Mouse (Mus musculus) C2C12 (cell line): Measurements from ENCODE around the gene Syap1.

Experiments used
- CEBPB ChIP-seq: IDR thresholded peaks from one replicate; pipeline ENCODE4 v1.6.1; 2011; ENCODE audit warnings: low read depth, mild to moderate bottlenecking, control low read depth, moderate library complexity
- CTCF ChIP-seq: IDR thresholded peaks from one replicate; pipeline ENCODE4 v1.5.1; 2011; ENCODE audit not compliant: control insufficient read depth, insufficient read depth, insufficient read length
- FOSL1 ChIP-seq: IDR thresholded peaks from one replicate; pipeline ENCODE4 v1.8.0; 2011; ENCODE audit warnings: mild to moderate bottlenecking, low read length; ENCODE audit not compliant: poor library complexity, insufficient read depth, severe bottlenecking
- MAX ChIP-seq: IDR thresholded peaks from one replicate; pipeline ENCODE4 v1.6.1; 2011; ENCODE audit warnings: mild to moderate bottlenecking, control low read depth
- MYOD1 ChIP-seq: IDR thresholded peaks from one replicate; pipeline ENCODE4 v1.6.1; 2011; ENCODE audit warnings: low read depth; ENCODE audit not compliant: control insufficient read depth, insufficient read length
- MYOG ChIP-seq: IDR thresholded peaks from one replicate; pipeline ENCODE4 v1.6.1; 2011; ENCODE audit not compliant: control insufficient read depth, insufficient read length; ENCODE audit errors: extremely low read depth
- USF1 ChIP-seq: IDR thresholded peaks from one replicate; pipeline ENCODE4 v1.6.1; 2011; ENCODE audit warnings: low read depth, mild to moderate bottlenecking, control low read depth, moderate library complexity

- TF ChIP-seq FOSL1 (no peak), CTCF (no peak), CEBPB (no peak), MYOD1 (no peak), USF1 (no peak), MYOG (no peak), MAX (no peak)
These were observed 19.3 kb upstream of the Syap1 start for GRCm38 (mm10) chrX:162907554-162907953.
